Mouse (Mus musculus) heart, embryonic 14.5 days (tissue): Measurements from ENCODE around the gene Hopx. TPM values are rescaled to one million over a fixed set of nuclear protein-coding genes. Genes with fewer than 3 reads are reported as not detected.

ENCODE experiments used
- ATAC-seq: fragments of 200-750 bp; cut with Nextera tagmentation; 2 replicates; pipeline ENCODE4 v1.8.0; 2017; ENCODE audit warnings: low read depth, moderate TSS enrichment; ENCODE audit not compliant: insufficient number of reproducible peaks, insufficient read depth, low FRiP score
- H3K27ac ChIP-seq, 2 experiments: fragments of 200-500 bp in 1 of 2; fragments of 300-500 bp in 1 of 2; sonication (generic) in 1 of 2; replicated peaks in 1 of 2; 2 replicates each; pipeline ENCODE4 v1.5.1; 2012 to 2014; ENCODE audit warnings: low read depth in 2 of 2, low read length in 2 of 2, control low read depth in 1 of 2, mild to moderate bottlenecking in 1 of 2, mixed read lengths in 1 of 2; ENCODE audit not compliant: control insufficient read depth in 1 of 2, insufficient read depth in 1 of 2
- H3K27me3 ChIP-seq: fragments of 300-500 bp; sonication (generic); 2 replicates; pipeline ENCODE4 v1.6.1; 2014; ENCODE audit warnings: mild to moderate bottlenecking, low read length, control low read depth; ENCODE audit not compliant: control insufficient read depth, insufficient read depth
- H3K36me3 ChIP-seq: fragments of 300-500 bp; sonication (generic); 2 replicates; pipeline ENCODE4 v1.6.1; 2014; ENCODE audit warnings: mild to moderate bottlenecking, control low read depth, low read length, mixed read lengths; ENCODE audit not compliant: control insufficient read depth, insufficient read depth
- H3K4me1 ChIP-seq, 2 experiments: fragments of 200-500 bp in 1 of 2; fragments of 300-500 bp in 1 of 2; sonication (generic) in 1 of 2; 2 replicates each; pipeline ENCODE4 v1.6.1; 2012 to 2014; ENCODE audit warnings: low read length in 2 of 2, control low read depth in 1 of 2, mixed read lengths in 1 of 2; ENCODE audit not compliant: control insufficient read depth in 2 of 2, insufficient read depth in 2 of 2
- H3K4me2 ChIP-seq: fragments of 300-500 bp; sonication (generic); 2 replicates; pipeline ENCODE4 v1.6.1; 2014; ENCODE audit warnings: mild to moderate bottlenecking, low read length
- H3K4me3 ChIP-seq, 2 experiments: fragments of 200-500 bp in 1 of 2; fragments of 300-500 bp in 1 of 2; sonication (generic) in 1 of 2; 2 replicates each; pipeline ENCODE4 v1.5.1; 2012 to 2014; ENCODE audit warnings: low read length in 2 of 2, mild to moderate bottlenecking in 2 of 2, control low read depth in 1 of 2, low read depth in 1 of 2, moderate library complexity in 1 of 2; ENCODE audit not compliant: control insufficient read depth in 1 of 2, insufficient read depth in 1 of 2
- H3K9ac ChIP-seq: fragments of 300-500 bp; sonication (generic); 2 replicates; pipeline ENCODE4 v1.6.1; 2014; ENCODE audit warnings: mild to moderate bottlenecking, low read length
- H3K9me3 ChIP-seq: fragments of 300-500 bp; sonication (generic); 2 replicates; pipeline ENCODE4 v1.6.1; 2016; ENCODE audit warnings: low read length, control low read depth; ENCODE audit not compliant: control insufficient read depth
- WGBS: fragments of 180-500 bp; shearing (Covaris S2); extraction: QIAGEN DNeasy Blood & Tissue Kit; methylation state at CpG from one replicate; pipeline ENCODE4 v1.1.7; 2014; 5-methylcytosine and 5-hydroxymethylcytosine counted together
- polyA plus RNA-seq: library from polyadenylated mRNA; unstranded; fragments of >200 nt; fragmentation: Nextera tagmentation; extraction: Ambion mirVana; gene quantifications from 2 replicates; pipeline ENCODE4 v1.2.1, GENCODE M21; 2014

The Hopx gene
- polyA plus RNA-seq, 1 experiment from 2014 or later, result 34.0 TPM

DNA sequence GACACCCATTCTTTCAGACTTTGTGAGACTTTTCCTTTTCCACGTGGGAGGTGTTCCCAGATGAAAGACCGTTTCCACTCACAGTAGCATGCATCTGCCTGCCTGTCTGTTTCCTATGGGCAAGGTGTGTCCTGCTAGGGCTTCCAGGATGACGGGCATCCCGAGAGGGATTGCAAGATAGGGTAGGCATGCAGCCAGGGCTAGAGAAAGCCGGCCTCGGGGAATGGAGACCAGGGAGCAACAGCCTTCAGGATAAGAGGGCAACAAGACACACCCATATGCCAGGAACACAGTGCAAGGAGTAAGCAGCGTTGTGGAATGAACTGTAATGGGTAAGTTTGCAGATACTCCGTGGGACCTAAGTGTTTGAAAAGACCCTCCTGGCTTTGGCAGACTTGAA lies 47.6 kb downstream of the Hopx start:
- Histone ChIP-seq H3K4me3 (no peak overlapping the region), H3K9me3 (no peaks in the 10 kb centered on the region), H3K36me3 (no peaks in the 10 kb centered on the region), H3K9ac (no peak overlapping the region), H3K4me1 (peaks cover 5 to 7% of the 10 kb centered on the region in 2 experiments; a peak in 2 of 4 replicates), H3K27me3 (no peaks in the 10 kb centered on the region), H3K4me2 (no peak overlapping the region), H3K27ac (no peak overlapping the region)
- WGBS, result 51% methylated on average over 8 of the region's 8 CpGs
- no peak for ATAC-seq

- no peak for ATAC-seq
- Histone ChIP-seq H3K4me2 (peak overlapping the region; percentile 42), H3K27me3 (no peaks in the 10 kb centered on the region), H3K4me1 (no peaks in the 10 kb centered on the region), H3K9me3 (no peaks in the 10 kb centered on the region), H3K36me3 (no peaks in the 10 kb centered on the region), H3K27ac (no peak overlapping the region), H3K4me3 (peak overlapping the region in 1 of 2 experiments; percentile 7; a peak in 1 of 4 replicates), H3K9ac (0 out of 2 replicates have a peak overlapping the region, but pooled peaks have one; percentile 30)
- 29% methylated on average over 17 of the region's 17 CpGs for WGBS
Observed at GRCm38 (mm10) chr5:77061372-77062038, 53.4 kb downstream of the Hopx start.

- no peaks in the 10 kb centered on the region for H3K4me1 ChIP-seq
- no peak overlapping the region for H3K4me3 ChIP-seq
- no peak for ATAC-seq
- no peak overlapping the region for H3K27ac ChIP-seq
- H3K4me2 ChIP-seq, result no peak overlapping the region
- no peaks in the 10 kb centered on the region for H3K27me3 ChIP-seq
- no peak overlapping the region for H3K9ac ChIP-seq
- 30% methylated on average over 10 of the region's 10 CpGs for WGBS
- no peaks in the 10 kb centered on the region for H3K9me3 ChIP-seq
- no peaks in the 10 kb centered on the region for H3K36me3 ChIP-seq
Observed at GRCm38 (mm10) chr5:77060363-77060762, 54.6 kb downstream of the Hopx start.

- WGBS, result 84% methylated on average over 12 of the region's 12 CpGs
Observed at GRCm38 (mm10) chr5:77056881-77057440, 58.0 kb downstream of the Hopx start.

GRCm38 (mm10) chr5:77052616-77053015 lies 62.3 kb downstream of the Hopx start:
- H3K9ac ChIP-seq, result no peak overlapping the region
- 75% methylated on average over 5 of the region's 5 CpGs for WGBS
- H3K27me3 ChIP-seq, result no peaks in the 10 kb centered on the region
- H3K27ac ChIP-seq, result no peak overlapping the region
- no peaks in the 10 kb centered on the region for H3K36me3 ChIP-seq
- no peak for ATAC-seq
- H3K9me3 ChIP-seq, result peaks cover 7% of the 10 kb centered on the region
- H3K4me3 ChIP-seq, result no peak overlapping the region
- H3K4me2 ChIP-seq, result no peak overlapping the region
- no peaks in the 10 kb centered on the region for H3K4me1 ChIP-seq

More at GRCm38 (mm10) chr5:77056881-77057440, 58.0 kb downstream of the Hopx start:
- no peak overlapping the region for H3K9ac ChIP-seq
- peaks cover 7% of the 10 kb centered on the region for H3K9me3 ChIP-seq
- H3K27me3 ChIP-seq, result no peaks in the 10 kb centered on the region
- H3K27ac ChIP-seq, result no peak overlapping the region
- H3K4me1 ChIP-seq, result no peaks in the 10 kb centered on the region
- no peaks in the 10 kb centered on the region for H3K36me3 ChIP-seq
- no peak for ATAC-seq
- no peak overlapping the region for H3K4me3 ChIP-seq
- H3K4me2 ChIP-seq, result no peak overlapping the region

GRCm38 (mm10) chr5:77044362-77044761 lies 70.6 kb downstream of the Hopx start:
- no peaks in the 10 kb centered on the region for H3K4me1 ChIP-seq
- no peaks in the 10 kb centered on the region for H3K27me3 ChIP-seq
- H3K27ac ChIP-seq, result no peak overlapping the region
- no peaks in the 10 kb centered on the region for H3K36me3 ChIP-seq
- 72% methylated on average over 5 of the region's 5 CpGs for WGBS
- H3K4me2 ChIP-seq, result no peak overlapping the region
- ATAC-seq, result no peak
- H3K9ac ChIP-seq, result no peak overlapping the region
- H3K9me3 ChIP-seq, result no peaks in the 10 kb centered on the region
- H3K4me3 ChIP-seq, result no peak overlapping the region

DNA sequence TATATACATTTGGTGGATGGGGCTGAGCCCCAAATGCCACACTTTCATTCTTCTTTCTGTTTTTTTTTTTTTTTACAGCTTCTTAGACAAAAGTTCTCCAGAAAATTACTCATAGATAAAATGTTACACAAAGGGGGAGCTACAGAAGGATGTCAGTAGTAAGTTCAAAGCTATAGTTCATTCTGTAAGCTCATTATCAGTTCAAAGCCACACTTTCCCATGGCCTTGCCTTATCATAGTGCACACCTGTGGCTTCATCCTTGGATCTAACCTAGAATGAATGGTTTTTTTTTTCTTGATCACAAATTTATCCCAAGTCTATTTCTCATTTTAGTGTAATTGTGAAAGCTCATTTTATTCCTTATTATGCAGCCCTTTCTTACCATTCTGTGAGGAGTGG lies 75.5 kb downstream of the Hopx start:
- Histone ChIP-seq H3K9me3 (no peaks in the 10 kb centered on the region), H3K36me3 (no peaks in the 10 kb centered on the region), H3K27ac (no peak overlapping the region), H3K9ac (no peak overlapping the region), H3K4me1 (no peaks in the 10 kb centered on the region), H3K4me3 (no peak overlapping the region), H3K27me3 (no peaks in the 10 kb centered on the region), H3K4me2 (no peak overlapping the region)
- ATAC-seq, result no peak

GRCm38 (mm10) chr5:77038451-77038850 lies 76.5 kb downstream of the Hopx start:
- no peak for ATAC-seq
- 82% methylated on average over 10 of the region's 10 CpGs for WGBS
- H3K27me3 ChIP-seq, result no peaks in the 10 kb centered on the region

More at GRCm38 (mm10) chr5:77038451-77038850, 76.5 kb downstream of the Hopx start:
- no peak overlapping the region for H3K4me3 ChIP-seq
- H3K9ac ChIP-seq, result no peak overlapping the region
- no peaks in the 10 kb centered on the region for H3K4me1 ChIP-seq
- no peaks in the 10 kb centered on the region for H3K36me3 ChIP-seq
- H3K4me2 ChIP-seq, result no peak overlapping the region
- H3K27ac ChIP-seq, result no peak overlapping the region
- H3K9me3 ChIP-seq, result no peaks in the 10 kb centered on the region
